Mouse (Mus musculus) C3H10T1/2 (cell line): ENCODE data around the gene Stard8. TPM values are rescaled to one million over a fixed set of nuclear protein-coding genes. Genes with fewer than 3 reads are reported as not detected.

Experiments used
- polyA plus RNA-seq, 2 experiments: library from polyadenylated mRNA; unstranded; fragments of >200 nt; fragmentation: generic; extraction: Trizol; gene quantifications; one replicate each; pipeline ENCODE4 v1.2.1; 2012; ENCODE audit warnings: missing spikeins in 2 of 2

Gene Stard8
- polyA plus RNA-seq: 1 to 10 TPM in 1 of 2 experiments, under 1 TPM in 1; 0.05 to 1.4 TPM

DNA sequence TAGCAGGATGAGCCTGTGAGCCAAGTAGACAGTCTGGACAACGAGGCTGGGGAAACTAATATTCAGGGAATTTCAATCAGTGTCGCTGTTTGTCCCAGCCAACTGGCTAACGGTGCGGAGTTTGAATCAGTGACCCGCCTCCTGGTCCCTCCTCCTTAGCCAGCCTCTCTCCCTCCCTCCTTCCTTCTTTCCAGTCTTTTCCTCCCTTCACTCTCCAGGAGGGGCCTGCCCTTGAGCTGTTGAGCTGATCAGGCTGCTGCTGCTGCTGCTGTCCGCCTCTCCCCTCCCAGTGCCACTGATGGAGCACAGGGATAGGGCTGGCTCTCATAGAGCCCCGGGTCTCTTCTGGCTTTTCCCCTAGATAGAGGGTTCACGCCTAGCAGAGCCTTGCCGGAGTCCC is at the start of gene Stard8:
Stard8 (plus strand) TSS at position 203 of the 400 bp plus-strand sequence.

Other genes starting within 250 kb of the Stard8 start
- gene Ophn1, start 112.2 kb upstream of the Stard8 start, polyA plus RNA-seq: 10 to 100 TPM in 1 of 2 experiments, under 1 TPM in 1; 0.59 to 10.5 TPM
- 1 to 10 TPM; 5.7 to 9.7 TPM for gene Yipf6, start 66.9 kb upstream of the Stard8 start, polyA plus RNA-seq
- gene Efnb1, start 132.9 kb downstream of the Stard8 start, polyA plus RNA-seq: 1 to 10 TPM; 1.5 to 8.2 TPM